ENCODE assay signal across 10 mouse cellular contexts in genomic region chr2:125470553-125471295, GRCm38 (mm10). TPM values are rescaled to one million over a fixed set of nuclear protein-coding genes. Genes with fewer than 3 reads are reported as not detected.
A peak's percentile ranks its signal among the peaks of the same experiment; 100 is the strongest.
DNase-seq lines count a peak whose midpoint lies in the region; ATAC-seq and TF ChIP-seq lines count a peak whose summit lies in the region.
"Had no signal": no experiment of that assay in that cellular context is flagged by ENCODE, and none has a peak within 500 bp of the region (broad histone marks: within the 10 kb centered on the region; RNA-seq: fewer than 3 reads in every experiment).

No protein-coding gene starts in this region.

- TF ChIP-seq CTCF in hindbrain, postnatal 0 days (IDR thresholded peaks at IDR 0.05; ENCODE audit: low read depth): no peak
- no peak for TF ChIP-seq CTCF in kidney, postnatal 0 days (IDR thresholded peaks at IDR 0.05; ENCODE audit: low read depth)

- H3K36me3 ChIP-seq in hindbrain, postnatal 0 days (ENCODE audit: insufficient read depth, low read length): no peaks in the 10 kb centered on the region
- peaks cover 5% of the 10 kb centered on the region; the same call in 1 of the 2 replicates for H3K36me3 ChIP-seq in hindbrain, embryonic 12.5 days
- no peaks in the 10 kb centered on the region; the same call in 1 of the 2 replicates for H3K36me3 ChIP-seq in kidney, postnatal 0 days (ENCODE audit: insufficient read depth, low read length)
- H3K36me3 ChIP-seq in stomach, embryonic 14.5 days (ENCODE audit: control insufficient read depth, insufficient read depth, low read length): peaks cover 7% of the 10 kb centered on the region; the same call in 1 of the 2 replicates
- H3K36me3 ChIP-seq: G1E; neural tube, embryonic 12.5 days had no signal

- H3K9me3 ChIP-seq in hindbrain, postnatal 0 days (ENCODE audit: low read length): no peaks in the 10 kb centered on the region
- H3K9me3 ChIP-seq in hindbrain, embryonic 12.5 days (replicated peaks): no peaks in the 10 kb centered on the region
- H3K9me3 ChIP-seq in kidney, postnatal 0 days (replicated peaks; ENCODE audit: low read length): no peaks in the 10 kb centered on the region
- H3K9me3 ChIP-seq in stomach, embryonic 14.5 days (ENCODE audit: control insufficient read depth, low read depth, low read length): no peaks in the 10 kb centered on the region
- H3K9me3 ChIP-seq: G1E; neural tube, embryonic 12.5 days had no signal

- no peak overlapping the region for H3K9ac ChIP-seq in hindbrain, postnatal 0 days (replicated peaks; ENCODE audit: low read length)
- H3K9ac ChIP-seq in hindbrain, embryonic 12.5 days: no peak overlapping the region
- no peak overlapping the region for H3K9ac ChIP-seq in kidney, postnatal 0 days (ENCODE audit: low read depth, low read length)
- no peak overlapping the region for H3K9ac ChIP-seq in stomach, embryonic 14.5 days (replicated peaks; ENCODE audit: low read depth, low read length)
- H3K9ac ChIP-seq: neural tube, embryonic 12.5 days had no signal

- 0 out of 2 replicates have a peak, but pooled peaks have one; percentile 32 for ATAC-seq in hindbrain, postnatal 0 days
- no peak for ATAC-seq in hindbrain, embryonic 12.5 days (ENCODE audit: low FRiP score)
- ATAC-seq in kidney, postnatal 0 days (replicated peaks; ENCODE audit: low FRiP score, low read depth): no peak
- ATAC-seq in stomach, embryonic 14.5 days (ENCODE audit: insufficient number of reproducible peaks, insufficient read depth, low FRiP score, low read depth): no peak

- no peak overlapping the region for H3K4me2 ChIP-seq in hindbrain, postnatal 0 days (ENCODE audit: low read depth, low read length)
- H3K4me2 ChIP-seq in hindbrain, embryonic 12.5 days (replicated peaks): no peak overlapping the region
- H3K4me2 ChIP-seq in kidney, postnatal 0 days (ENCODE audit: low read length): no peak overlapping the region
- no peak overlapping the region for H3K4me2 ChIP-seq in stomach, embryonic 14.5 days (replicated peaks; ENCODE audit: low read depth, low read length)
- H3K4me2 ChIP-seq: neural tube, embryonic 12.5 days had no signal

- H3K27me3 ChIP-seq in hindbrain, postnatal 0 days (ENCODE audit: insufficient read depth, low read length): no peaks in the 10 kb centered on the region
- H3K27me3 ChIP-seq in hindbrain, embryonic 12.5 days: no peaks in the 10 kb centered on the region
- H3K27me3 ChIP-seq in kidney, postnatal 0 days (ENCODE audit: insufficient read depth, low read length): no peaks in the 10 kb centered on the region
- no peaks in the 10 kb centered on the region for H3K27me3 ChIP-seq in stomach, embryonic 14.5 days (ENCODE audit: control insufficient read depth, insufficient read depth, low read length)
- H3K27me3 ChIP-seq: neural tube, embryonic 12.5 days had no signal

- peak; percentile 43 for DNase-seq in hindbrain, postnatal 0 days (ENCODE audit: low spot score)
- DNase-seq in Muller cell, postnatal 12 days (ENCODE audit: inconsistent ontology term): peak; percentile 51
- peak; percentile 58 for DNase-seq in gastrocnemius, postnatal 14 days
- DNase-seq in kidney, postnatal 0 days (ENCODE audit: low spot score): peak; percentile 72
- DNase-seq in urinary bladder, adult 2 months (ENCODE audit: low spot score): no peak
- no peak for DNase-seq in ovary, postnatal 14 days (ENCODE audit: low spot score)

- no peak overlapping the region for H3K4me3 ChIP-seq in hindbrain, postnatal 0 days (ENCODE audit: low read length)
- H3K4me3 ChIP-seq in hindbrain, embryonic 12.5 days: no peak overlapping the region
- H3K4me3 ChIP-seq in kidney, postnatal 0 days (replicated peaks; ENCODE audit: low read depth, low read length): no peak overlapping the region
- H3K4me3 ChIP-seq in stomach, embryonic 14.5 days (ENCODE audit: low read depth, low read length): no peak overlapping the region
- H3K4me3 ChIP-seq: neural tube, embryonic 12.5 days had no signal

- H3K4me1 ChIP-seq in hindbrain, postnatal 0 days (ENCODE audit: insufficient read depth, low read length): no peaks in the 10 kb centered on the region
- no peaks in the 10 kb centered on the region for H3K4me1 ChIP-seq in hindbrain, embryonic 12.5 days
- 0 out of 2 replicates have a peak, but pooled peaks cover 2% of the 10 kb centered on the region for H3K4me1 ChIP-seq in kidney, postnatal 0 days (replicated peaks; ENCODE audit: insufficient read depth, low read length)
- H3K4me1 ChIP-seq in stomach, embryonic 14.5 days (ENCODE audit: control insufficient read depth, insufficient read depth, low read length): peaks cover 10% of the 10 kb centered on the region; the same call in 1 of the 2 replicates
- H3K4me1 ChIP-seq: neural tube, embryonic 12.5 days had no signal

- intact Hi-C loops in gastrocnemius, postnatal 14 days (cut with DNase I; ENCODE audit: low total_unique reads): no loop called here

- WGBS in hindbrain, postnatal 0 days: 61% methylated on average over 8 of the region's 8 CpGs
- WGBS in hindbrain, embryonic 12.5 days: 73% methylated on average over 8 of the region's 8 CpGs
- WGBS in kidney, postnatal 0 days: 50% methylated on average over 8 of the region's 8 CpGs
- WGBS in stomach, embryonic 14.5 days: 48% methylated on average over 8 of the region's 8 CpGs

- H3K27ac ChIP-seq in hindbrain, postnatal 0 days: no peak overlapping the region; the same call in 1 of the 2 replicates
- H3K27ac ChIP-seq in hindbrain, embryonic 12.5 days: no peak overlapping the region
- H3K27ac ChIP-seq in kidney, postnatal 0 days: peak overlapping the region; percentile 0; the same call in 1 of the 2 replicates
- peak overlapping the region; percentile 53; the same call in 1 of the 2 replicates for H3K27ac ChIP-seq in stomach, embryonic 14.5 days (ENCODE audit: low read length)
- H3K27ac ChIP-seq: neural tube, embryonic 12.5 days had no signal

RNA-seq across cellular contexts. Expression of gene Gm9913, which starts 34.2 kb away (rescaled TPM):
- 0.07 TPM in 1 of 2 replicates, not detected in the other for total RNA-seq in hindbrain, postnatal 0 days (2014; rRNA removed)
- 0.14 and 0.20 TPM in 2 replicates for polyA plus RNA-seq in hindbrain, postnatal 0 days (2015; fragmentation: Nextera tagmentation; extraction: Ambion mirVana)
- polyA plus RNA-seq in hindbrain, embryonic 12.5 days (2016; fragmentation: Nextera tagmentation; extraction: Ambion mirVana): 0.34 and 0.36 TPM in 2 replicates
- total RNA-seq in gastrocnemius, postnatal 14 days (2021): under 1 TPM; 0.16 to 0.18 TPM
- polyA plus RNA-seq in kidney, postnatal 0 days (2015; fragmentation: Nextera tagmentation; extraction: Ambion mirVana): 0.20 and 0.26 TPM in 2 replicates
- polyA plus RNA-seq in stomach, embryonic 14.5 days (2014; fragmentation: Nextera tagmentation; extraction: Ambion mirVana): 0.39 and 0.66 TPM in 2 replicates
- 0.06 and 0.09 TPM in 2 replicates for polyA plus RNA-seq in urinary bladder, adult 2 months (2012; rRNA removed)
- total RNA-seq: G1E had no signal
- polyA plus RNA-seq: G1E had no signal

RNA-seq across cellular contexts. Expression of gene Fbn1, which starts 37.1 kb away (rescaled TPM):
- 16.6 and 17.5 TPM in 2 replicates for total RNA-seq in hindbrain, postnatal 0 days (2014; rRNA removed)
- polyA plus RNA-seq in hindbrain, postnatal 0 days (2015; fragmentation: Nextera tagmentation; extraction: Ambion mirVana): 1.9 and 2.3 TPM in 2 replicates
- polyA plus RNA-seq in hindbrain, embryonic 12.5 days (2016; fragmentation: Nextera tagmentation; extraction: Ambion mirVana): 14.8 and 18.7 TPM in 2 replicates
- total RNA-seq in gastrocnemius, postnatal 14 days (2021): 100 to 1,000 TPM; 159 to 223 TPM
- 13.2 and 13.4 TPM in 2 replicates for polyA plus RNA-seq in kidney, postnatal 0 days (2015; fragmentation: Nextera tagmentation; extraction: Ambion mirVana)
- polyA plus RNA-seq in stomach, embryonic 14.5 days (2014; fragmentation: Nextera tagmentation; extraction: Ambion mirVana): 56.3 and 58.2 TPM in 2 replicates
- polyA plus RNA-seq in urinary bladder, adult 2 months (2012; rRNA removed): 16.1 and 26.8 TPM in 2 replicates
- polyA plus RNA-seq: G1E had no signal

Comparison
In these comparisons a context has a peak if more than half of its experiments do, and no peak if none do; other contexts are left out.
1. DNase-seq: peak in hindbrain, postnatal 0 days (single experiment), Muller cell, postnatal 12 days (single experiment), gastrocnemius, postnatal 14 days (single experiment) and kidney, postnatal 0 days (single experiment); none in urinary bladder, adult 2 months (single experiment) and ovary, postnatal 14 days (single experiment).
2. H3K27ac ChIP-seq: peak in kidney, postnatal 0 days (single experiment) and stomach, embryonic 14.5 days (single experiment); none in hindbrain, postnatal 0 days (single experiment) and hindbrain, embryonic 12.5 days (single experiment).